Mouse (Mus musculus): Measurements from ENCODE around the gene Sufu. TPM values are rescaled to one million over a fixed set of nuclear protein-coding genes. Genes with fewer than 3 reads are reported as not detected.

The Sufu gene
- polyA plus RNA-seq, 2 experiments, result 30.6 to 35.5 TPM

- WGBS, result 34% methylated on average over 3 of the region's 3 CpGs
- Histone ChIP-seq H3K9ac (ENCODE audit: low read depth, low read length, severe bottlenecking) (no peak overlapping the region), H3K27ac (replicated peaks; ENCODE audit: low read depth, low read length) (no peak overlapping the region), H3K4me2 (replicated peaks; ENCODE audit: low read depth, low read length, severe bottlenecking) (no peak overlapping the region), H3K9me3 (ENCODE audit: control insufficient read depth, low read length) (no peaks in the 10 kb centered on the region), H3K27me3 (ENCODE audit: control insufficient read depth, insufficient read depth, low read length) (no peaks in the 10 kb centered on the region), H3K4me1 (ENCODE audit: control insufficient read depth, insufficient read depth, low read length) (peaks cover 18% of the 10 kb centered on the region), H3K36me3 (ENCODE audit: control insufficient read depth, insufficient read depth, low read length) (peaks cover 48% of the 10 kb centered on the region), H3K4me3 (replicated peaks; ENCODE audit: low read length) (no peak overlapping the region)
- no peak for DNase-seq (ENCODE audit: low spot score)
- ATAC-seq (ENCODE audit: low FRiP score, low read depth), result no peak
- TF ChIP-seq POLR2A (IDR thresholded peaks at IDR 0.05; ENCODE audit: borderline replicate concordance, extremely low read depth, insufficient read depth, insufficient read length), result no peak
Observed at GRCm38 (mm10) chr19:46481352-46481751, 84.7 kb downstream of the Sufu start.

- Histone ChIP-seq H3K9me3 (ENCODE audit: control insufficient read depth, low read length) (no peaks in the 10 kb centered on the region), H3K27ac (replicated peaks; ENCODE audit: low read depth, low read length) (no peak overlapping the region), H3K4me1 (ENCODE audit: control insufficient read depth, insufficient read depth, low read length) (peaks cover 18% of the 10 kb centered on the region), H3K4me3 (replicated peaks; ENCODE audit: low read length) (no peak overlapping the region), H3K27me3 (ENCODE audit: control insufficient read depth, insufficient read depth, low read length) (no peaks in the 10 kb centered on the region), H3K9ac (ENCODE audit: low read depth, low read length, severe bottlenecking) (no peak overlapping the region), H3K4me2 (replicated peaks; ENCODE audit: low read depth, low read length, severe bottlenecking) (no peak overlapping the region), H3K36me3 (ENCODE audit: control insufficient read depth, insufficient read depth, low read length) (peaks cover 52% of the 10 kb centered on the region)
- DNase-seq (ENCODE audit: low spot score), result no peak
- 28% methylated on average over 4 of the region's 4 CpGs for WGBS
- no peak for ATAC-seq (ENCODE audit: low FRiP score, low read depth)
- no peak for TF ChIP-seq POLR2A (IDR thresholded peaks at IDR 0.05; ENCODE audit: borderline replicate concordance, extremely low read depth, insufficient read depth, insufficient read length)
Observed at GRCm38 (mm10) chr19:46481756-46482155, 85.1 kb downstream of the Sufu start.

- WGBS, result 58% methylated on average over 17 of the region's 17 CpGs
- H3K9ac ChIP-seq (ENCODE audit: low read depth, low read length, severe bottlenecking), result no peak overlapping the region
- no peak overlapping the region for H3K27ac ChIP-seq (replicated peaks; ENCODE audit: low read depth, low read length)
- H3K27me3 ChIP-seq (ENCODE audit: control insufficient read depth, insufficient read depth, low read length), result no peaks in the 10 kb centered on the region
- no peaks in the 10 kb centered on the region for H3K9me3 ChIP-seq (ENCODE audit: control insufficient read depth, low read length)
- DNase-seq (ENCODE audit: low spot score) (no peak), ATAC-seq (ENCODE audit: low FRiP score, low read depth) (no peak)
- H3K4me1 ChIP-seq (ENCODE audit: control insufficient read depth, insufficient read depth, low read length), result peaks cover 9% of the 10 kb centered on the region
- TF ChIP-seq POLR2A (IDR thresholded peaks at IDR 0.05; ENCODE audit: borderline replicate concordance, extremely low read depth, insufficient read depth, insufficient read length), result no peak
- no peak overlapping the region for H3K4me3 ChIP-seq (replicated peaks; ENCODE audit: low read length)
- no peak overlapping the region for H3K4me2 ChIP-seq (replicated peaks; ENCODE audit: low read depth, low read length, severe bottlenecking)
- peaks cover 55% of the 10 kb centered on the region for H3K36me3 ChIP-seq (ENCODE audit: control insufficient read depth, insufficient read depth, low read length)
Observed at GRCm38 (mm10) chr19:46482896-46483516, 86.3 kb downstream of the Sufu start.

- Histone ChIP-seq H3K4me2 (replicated peaks; ENCODE audit: low read depth, low read length, severe bottlenecking) (no peak overlapping the region), H3K9ac (ENCODE audit: low read depth, low read length, severe bottlenecking) (no peak overlapping the region), H3K9me3 (ENCODE audit: control insufficient read depth, low read length) (no peaks in the 10 kb centered on the region), H3K27ac (replicated peaks; ENCODE audit: low read depth, low read length) (no peak overlapping the region), H3K4me3 (replicated peaks; ENCODE audit: low read length) (no peak overlapping the region), H3K27me3 (ENCODE audit: control insufficient read depth, insufficient read depth, low read length) (no peaks in the 10 kb centered on the region), H3K4me1 (ENCODE audit: control insufficient read depth, insufficient read depth, low read length) (peaks cover 9% of the 10 kb centered on the region), H3K36me3 (ENCODE audit: control insufficient read depth, insufficient read depth, low read length) (peaks cover 47% of the 10 kb centered on the region)
- 81% methylated on average over 15 of the region's 15 CpGs for WGBS
- ATAC-seq (ENCODE audit: low FRiP score, low read depth), result no peak
- no peak for TF ChIP-seq POLR2A (IDR thresholded peaks at IDR 0.05; ENCODE audit: borderline replicate concordance, extremely low read depth, insufficient read depth, insufficient read length)
- DNase-seq (ENCODE audit: low spot score), result no peak
Observed at GRCm38 (mm10) chr19:46483701-46484328, 87.1 kb downstream of the Sufu start.

- Histone ChIP-seq H3K9ac (ENCODE audit: low read depth, low read length, severe bottlenecking) (no peak overlapping the region), H3K27ac (replicated peaks; ENCODE audit: low read depth, low read length) (no peak overlapping the region), H3K36me3 (ENCODE audit: control insufficient read depth, insufficient read depth, low read length) (peaks cover 44% of the 10 kb centered on the region), H3K4me2 (replicated peaks; ENCODE audit: low read depth, low read length, severe bottlenecking) (no peak overlapping the region), H3K9me3 (ENCODE audit: control insufficient read depth, low read length) (no peaks in the 10 kb centered on the region), H3K27me3 (ENCODE audit: control insufficient read depth, insufficient read depth, low read length) (no peaks in the 10 kb centered on the region), H3K4me1 (ENCODE audit: control insufficient read depth, insufficient read depth, low read length) (peaks cover 3% of the 10 kb centered on the region; the same call in 1 of the 2 replicates), H3K4me3 (replicated peaks; ENCODE audit: low read length) (no peak overlapping the region)
- 78% methylated on average over 5 of the region's 5 CpGs for WGBS
- no peak for TF ChIP-seq POLR2A (IDR thresholded peaks at IDR 0.05; ENCODE audit: borderline replicate concordance, extremely low read depth, insufficient read depth, insufficient read length)
- DNase-seq (ENCODE audit: low spot score) (no peak), ATAC-seq (ENCODE audit: low FRiP score, low read depth) (no peak)
Observed at GRCm38 (mm10) chr19:46484518-46484917, 87.8 kb downstream of the Sufu start.
